Mouse (Mus musculus): ENCODE data around the gene Serpina10. TPM values are rescaled to one million over a fixed set of nuclear protein-coding genes. Genes with fewer than 3 reads are reported as not detected.
"Not testable (repeated sequence)": the region's sequence is repeated elsewhere in the genome, so short reads cannot be mapped to it uniquely, and the experiment has no call there.

Serpina10 gene
- 0.12 and 0.13 TPM in 2 replicates for total RNA-seq (2012; rRNA removed)
- under 1 TPM in 1 of 2 experiments, not detected in 1; 0.07 TPM for polyA plus RNA-seq (2012; ENCODE audit: insufficient read depth in 1 of 2, insufficient read length in 2 of 2, low read depth in 1 of 2, low replicate concordance in 2 of 2, missing spikeins in 1 of 2)

- no peak for DNase-seq (ENCODE audit: low read depth, low spot score)
Measured at GRCm38 (mm10) chr12:103631203-103631612, at the start of gene Serpina10. Gene Serpina10 (minus strand): TSS chr12:103631444.

GRCm38 (mm10) chr12:103679853-103680252 lies 48.6 kb upstream of the Serpina10 start:
- H3K36me3 ChIP-seq (ENCODE audit: control insufficient read depth in 1 of 2, insufficient read depth in 2 of 2, low read length in 2 of 2); H3K79me2 ChIP-seq (ENCODE audit: control insufficient read depth, insufficient read depth, low read length, poor library complexity); H3K4me3 ChIP-seq (ENCODE audit: control insufficient read depth in 1 of 2, insufficient read depth in 1 of 2, low read depth in 2 of 2, low read length in 2 of 2); H3K27ac ChIP-seq (ENCODE audit: control insufficient read depth, low read depth, low read length); H3K9me3 ChIP-seq (replicated peaks; ENCODE audit: insufficient read depth, low read length); H3K9ac ChIP-seq (ENCODE audit: control insufficient read depth, low read depth, low read length, poor library complexity, severe bottlenecking); H3K4me1 ChIP-seq (ENCODE audit: control insufficient read depth in 1 of 2, insufficient read depth in 2 of 2, low read length in 2 of 2); DNase-seq (ENCODE audit: low read depth, low spot score); H3K27me3 ChIP-seq (ENCODE audit: control insufficient read depth in 1 of 2, insufficient read depth in 2 of 2, low read length in 2 of 2): not testable (repeated sequence)

More at GRCm38 (mm10) chr12:103631203-103631612, at the start of gene Serpina10:
- Histone ChIP-seq H3K27ac (ENCODE audit: control insufficient read depth, low read depth, low read length) (no peak within 1 kb of the TSS), H3K4me1 (ENCODE audit: control insufficient read depth in 1 of 2, insufficient read depth in 2 of 2, low read length in 2 of 2) (no peaks in the 10 kb centered on the region), H3K36me3 (ENCODE audit: control insufficient read depth in 1 of 2, insufficient read depth in 2 of 2, low read length in 2 of 2) (no peaks in the 10 kb centered on the region), H3K79me2 (ENCODE audit: control insufficient read depth, insufficient read depth, low read length, poor library complexity) (no peaks in the 10 kb centered on the region), H3K4me3 (ENCODE audit: control insufficient read depth in 1 of 2, insufficient read depth in 1 of 2, low read depth in 2 of 2, low read length in 2 of 2) (no peak within 1 kb of the TSS), H3K27me3 (ENCODE audit: control insufficient read depth in 1 of 2, insufficient read depth in 2 of 2, low read length in 2 of 2) (no peaks in the 10 kb centered on the region; a peak in 1 of 4 replicates), H3K9me3 (replicated peaks; ENCODE audit: insufficient read depth, low read length) (no peaks in the 10 kb centered on the region), H3K9ac (ENCODE audit: control insufficient read depth, low read depth, low read length, poor library complexity, severe bottlenecking) (no peak within 1 kb of the TSS)
- TF ChIP-seq MAZ (IDR thresholded peaks at IDR 0.05; ENCODE audit: low read depth, low read length): no peak
- no peak for TF ChIP-seq MEF2A (IDR thresholded peaks at IDR 0.05; ENCODE audit: extremely low read depth, insufficient replicate concordance, low read depth, low read length, poor library complexity, severe bottlenecking)
- TF ChIP-seq TBP (IDR thresholded peaks at IDR 0.05; ENCODE audit: low read depth, low read length): no peak
- TF ChIP-seq MAFK (IDR thresholded peaks at IDR 0.05; ENCODE audit: borderline replicate concordance, low read depth, low read length): no peak
- TF ChIP-seq CTCF (IDR thresholded peaks at IDR 0.05 in 2 of 3, conservative IDR thresholded peaks at IDR 0.05 in 1 of 3; ENCODE audit: control insufficient read depth in 1 of 3, insufficient read depth in 1 of 3, low read depth in 2 of 3, low read length in 3 of 3, poor library complexity in 1 of 3, severe bottlenecking in 1 of 3): no peak
- TF ChIP-seq HCFC1 (IDR thresholded peaks at IDR 0.05; ENCODE audit: low read depth, low read length): no peak
- no peak for TF ChIP-seq CHD1 (IDR thresholded peaks at IDR 0.05; ENCODE audit: low read depth, low read length)
- TF ChIP-seq TCF12 (IDR thresholded peaks at IDR 0.05; ENCODE audit: low read depth, low read length): no peak
- no peak for TF ChIP-seq POLR2AphosphoS2 (IDR thresholded peaks at IDR 0.05; ENCODE audit: low read length)
- TF ChIP-seq ZKSCAN1 (IDR thresholded peaks at IDR 0.05; ENCODE audit: low read depth, low read length): no peak
- no peak for TF ChIP-seq USF1 (IDR thresholded peaks at IDR 0.05; ENCODE audit: low read depth, low read length)
- no peak for TF ChIP-seq USF2 (IDR thresholded peaks at IDR 0.05; ENCODE audit: borderline replicate concordance in 1 of 2, insufficient read depth in 1 of 2, low read depth in 1 of 2, low read length in 2 of 2)
- TF ChIP-seq MAX (IDR thresholded peaks at IDR 0.05; ENCODE audit: low read length): no peak
- TF ChIP-seq ELF1 (IDR thresholded peaks at IDR 0.05; ENCODE audit: low read depth, low read length): no peak
- TF ChIP-seq SIN3A (IDR thresholded peaks at IDR 0.05; ENCODE audit: low read length): no peak

Measured in MEL (cell line).